Mouse (Mus musculus) stomach, embryonic 14.5 days (tissue): ENCODE measurements around the gene Zbtb22. TPM values are rescaled to one million over a fixed set of nuclear protein-coding genes. Genes with fewer than 3 reads are reported as not detected.

Experiments used
- ATAC-seq: fragments of 200-750 bp; cut with Nextera tagmentation; 2 replicates; pipeline ENCODE4 v1.8.0; 2017; ENCODE audit warnings: low read depth, moderate TSS enrichment; ENCODE audit not compliant: insufficient number of reproducible peaks, insufficient read depth, low FRiP score
- H3K27ac ChIP-seq: fragments of 300-500 bp; sonication (generic); 2 replicates; pipeline ENCODE4 v1.5.1; 2014; ENCODE audit warnings: mild to moderate bottlenecking, low read length, moderate library complexity, mixed read lengths
- H3K27me3 ChIP-seq: fragments of 300-500 bp; sonication (generic); 2 replicates; pipeline ENCODE4 v1.6.1; 2014; ENCODE audit warnings: low read length, control low read depth, mixed read lengths; ENCODE audit not compliant: control insufficient read depth, insufficient read depth
- H3K36me3 ChIP-seq: fragments of 300-500 bp; sonication (generic); 2 replicates; pipeline ENCODE4 v1.6.1; 2014; ENCODE audit warnings: mild to moderate bottlenecking, control low read depth, low read length, moderate library complexity, mixed read lengths; ENCODE audit not compliant: control insufficient read depth, insufficient read depth
- H3K4me1 ChIP-seq: fragments of 300-500 bp; sonication (generic); 2 replicates; pipeline ENCODE4 v1.6.1; 2014; ENCODE audit warnings: low read length, control low read depth, mixed read lengths; ENCODE audit not compliant: control insufficient read depth, insufficient read depth
- H3K4me2 ChIP-seq: fragments of 300-500 bp; sonication (generic); replicated peaks from 2 replicates; pipeline ENCODE4 v1.6.1; 2014; ENCODE audit warnings: low read depth, low read length, control low read depth
- H3K4me3 ChIP-seq: fragments of 300-500 bp; sonication (generic); 2 replicates; pipeline ENCODE4 v1.5.1; 2014; ENCODE audit warnings: low read depth, low read length, control low read depth
- H3K9ac ChIP-seq: fragments of 300-500 bp; sonication (generic); replicated peaks from 2 replicates; pipeline ENCODE4 v1.6.1; 2014; ENCODE audit warnings: low read depth, mild to moderate bottlenecking, control low read depth, low read length, moderate library complexity, mixed read lengths
- H3K9me3 ChIP-seq: fragments of 300-500 bp; sonication (generic); 2 replicates; pipeline ENCODE4 v1.6.1; 2016; ENCODE audit warnings: low read depth, low read length, control low read depth; ENCODE audit not compliant: control insufficient read depth
- WGBS: fragments of 180-500 bp; shearing (Covaris S2); extraction: QIAGEN DNeasy Blood & Tissue Kit; methylation state at CpG from one replicate; pipeline ENCODE4 v1.1.7; 2014; 5-methylcytosine and 5-hydroxymethylcytosine counted together
- polyA plus RNA-seq: library from polyadenylated mRNA; unstranded; fragments of >200 nt; fragmentation: Nextera tagmentation; extraction: Ambion mirVana; gene quantifications from 2 replicates; pipeline ENCODE4 v1.2.1, GENCODE M21; 2014

Zbtb22 gene
- polyA plus RNA-seq, 1 experiment from 2014 or later, result 9.4 TPM

GRCm38 (mm10) chr17:33956336-33956735 lies 40.6 kb downstream of the Zbtb22 start:
- peak overlapping the region; percentile 84 for H3K4me2 ChIP-seq
- WGBS, result 8% methylated on average over 10 of the region's 10 CpGs
- no peaks in the 10 kb centered on the region for H3K9me3 ChIP-seq
- peak overlapping the region; percentile 99 for H3K4me3 ChIP-seq
- H3K36me3 ChIP-seq, result peaks cover 35% of the 10 kb centered on the region
- H3K27ac ChIP-seq, result peak overlapping the region; percentile 84; the same call in 1 of the 2 replicates
- H3K9ac ChIP-seq, result peak overlapping the region; percentile 54
- peaks cover 30% of the 10 kb centered on the region; the same call in 1 of the 2 replicates for H3K4me1 ChIP-seq
- ATAC-seq, result no peak
- no peaks in the 10 kb centered on the region for H3K27me3 ChIP-seq

- no peaks in the 10 kb centered on the region for H3K27me3 ChIP-seq
- H3K4me2 ChIP-seq, result no peak overlapping the region
- no peak for ATAC-seq
- no peak overlapping the region for H3K9ac ChIP-seq
- H3K27ac ChIP-seq, result no peak overlapping the region
- no peaks in the 10 kb centered on the region for H3K9me3 ChIP-seq
- no peak overlapping the region for H3K4me3 ChIP-seq
- H3K36me3 ChIP-seq, result peaks cover 26% of the 10 kb centered on the region
- 90% methylated on average over 6 of the region's 6 CpGs for WGBS
- H3K4me1 ChIP-seq, result peaks cover 25% of the 10 kb centered on the region; the same call in 1 of the 2 replicates
Measured at GRCm38 (mm10) chr17:33957493-33957892, 41.8 kb downstream of the Zbtb22 start.

- Histone ChIP-seq H3K27ac (no peak overlapping the region), H3K27me3 (no peaks in the 10 kb centered on the region), H3K4me3 (no peak overlapping the region), H3K9ac (no peak overlapping the region), H3K4me2 (no peak overlapping the region), H3K36me3 (peaks cover 17% of the 10 kb centered on the region), H3K9me3 (no peaks in the 10 kb centered on the region), H3K4me1 (peaks cover 16% of the 10 kb centered on the region; the same call in 1 of the 2 replicates)
- WGBS, result 93% methylated on average over 11 of the region's 11 CpGs
- ATAC-seq, result no peak
Measured at GRCm38 (mm10) chr17:33958451-33958850, 42.7 kb downstream of the Zbtb22 start.

- H3K9ac ChIP-seq, result no peak overlapping the region
- WGBS, result 95% methylated on average over 13 of the region's 13 CpGs
- H3K9me3 ChIP-seq, result no peaks in the 10 kb centered on the region
- no peaks in the 10 kb centered on the region for H3K27me3 ChIP-seq
- no peak overlapping the region for H3K4me2 ChIP-seq
- ATAC-seq, result no peak
- H3K4me3 ChIP-seq, result no peak overlapping the region
- no peak overlapping the region for H3K27ac ChIP-seq
- H3K36me3 ChIP-seq, result peaks cover 12% of the 10 kb centered on the region
- H3K4me1 ChIP-seq, result peaks cover 9% of the 10 kb centered on the region; the same call in 1 of the 2 replicates
Measured at GRCm38 (mm10) chr17:33959135-33959534, 43.4 kb downstream of the Zbtb22 start.

- no peak for ATAC-seq
- 92% methylated on average over 15 of the region's 15 CpGs for WGBS
- H3K9me3 ChIP-seq, result no peaks in the 10 kb centered on the region
Measured at GRCm38 (mm10) chr17:33959948-33960347, 44.2 kb downstream of the Zbtb22 start.

GRCm38 (mm10) chr17:33962876-33963275 lies 47.2 kb downstream of the Zbtb22 start:
- no peak overlapping the region for H3K4me3 ChIP-seq
- H3K4me1 ChIP-seq, result no peaks in the 10 kb centered on the region
- H3K36me3 ChIP-seq, result peaks cover 13% of the 10 kb centered on the region
- 92% methylated on average over 7 of the region's 7 CpGs for WGBS
- no peaks in the 10 kb centered on the region for H3K9me3 ChIP-seq
- H3K27me3 ChIP-seq, result no peaks in the 10 kb centered on the region
- H3K27ac ChIP-seq, result no peak overlapping the region
- no peak overlapping the region for H3K9ac ChIP-seq
- no peak overlapping the region for H3K4me2 ChIP-seq
- ATAC-seq, result no peak

More at GRCm38 (mm10) chr17:33959948-33960347, 44.2 kb downstream of the Zbtb22 start:
- Histone ChIP-seq H3K4me3 (no peak overlapping the region), H3K27ac (no peak overlapping the region), H3K27me3 (no peaks in the 10 kb centered on the region), H3K9ac (no peak overlapping the region), H3K4me1 (peaks cover 4% of the 10 kb centered on the region; the same call in 1 of the 2 replicates), H3K4me2 (no peak overlapping the region), H3K36me3 (peaks cover 8% of the 10 kb centered on the region)

- Histone ChIP-seq H3K27me3 (no peaks in the 10 kb centered on the region), H3K4me2 (no peak overlapping the region), H3K36me3 (peaks cover 5% of the 10 kb centered on the region), H3K9ac (no peak overlapping the region), H3K4me1 (no peaks in the 10 kb centered on the region), H3K27ac (no peak overlapping the region), H3K4me3 (no peak overlapping the region), H3K9me3 (no peaks in the 10 kb centered on the region)
- ATAC-seq, result no peak
- WGBS, result 93% methylated on average over 17 of the region's 17 CpGs
Measured at GRCm38 (mm10) chr17:33965082-33965845, 49.6 kb downstream of the Zbtb22 start.

- H3K27me3 ChIP-seq, result no peaks in the 10 kb centered on the region
- H3K36me3 ChIP-seq, result peaks cover 5% of the 10 kb centered on the region
- 85% methylated on average over 16 of the region's 16 CpGs for WGBS
Measured at GRCm38 (mm10) chr17:33965846-33966550, 50.3 kb downstream of the Zbtb22 start.

More at GRCm38 (mm10) chr17:33965846-33966550, 50.3 kb downstream of the Zbtb22 start:
- ATAC-seq, result no peak
- H3K4me1 ChIP-seq, result no peaks in the 10 kb centered on the region
- no peak overlapping the region for H3K4me3 ChIP-seq
- H3K27ac ChIP-seq, result no peak overlapping the region
- H3K9me3 ChIP-seq, result no peaks in the 10 kb centered on the region
- no peak overlapping the region for H3K4me2 ChIP-seq
- no peak overlapping the region for H3K9ac ChIP-seq
